Mouse (Mus musculus): ENCODE results near the gene 4921504E06Rik.

The 4921504E06Rik gene

GRCm38 (mm10) chr2:19445871-19446501 lies 107.7 kb downstream of the 4921504E06Rik start:
- no peak for TF ChIP-seq CTCF (conservative IDR thresholded peaks at IDR 0.05; ENCODE audit: low read length)
- no peak for TF ChIP-seq POU5F1 (IDR thresholded peaks at IDR 0.05; ENCODE audit: borderline replicate concordance, low read length)
- TF ChIP-seq NANOG (IDR thresholded peaks at IDR 0.05; ENCODE audit: borderline replicate concordance, low read length) = no peak
- H3K27me3 ChIP-seq (ENCODE audit: insufficient read depth, low read length) = peaks cover 93% of the 10 kb centered on the region

GRCm38 (mm10) chr2:19444931-19445831 lies 108.5 kb downstream of the 4921504E06Rik start, which contains the start of gene Ptf1a:
Ptf1a (plus strand) TSS chr2:19445663.
- peaks cover 26% of the 10 kb centered on the region for H3K4me1 ChIP-seq (replicated peaks; ENCODE audit: low read depth, low read length)
- peaks cover 92% of the 10 kb centered on the region for H3K27me3 ChIP-seq (ENCODE audit: insufficient read depth, low read length)
- H3K9me3 ChIP-seq (ENCODE audit: low read length) = no peaks in the 10 kb centered on the region
- no peaks in the 10 kb centered on the region for H3K36me3 ChIP-seq (ENCODE audit: insufficient read depth, low read length)
- peak within 1 kb of the TSS; percentile 78 for H3K4me3 ChIP-seq (replicated peaks; ENCODE audit: low read length)
- TF ChIP-seq CTCF (conservative IDR thresholded peaks at IDR 0.05; ENCODE audit: low read length) (no peak), NANOG (IDR thresholded peaks at IDR 0.05; ENCODE audit: borderline replicate concordance, low read length) (no peak), POU5F1 (IDR thresholded peaks at IDR 0.05; ENCODE audit: borderline replicate concordance, low read length) (no peak)

More at GRCm38 (mm10) chr2:19445871-19446501, 107.7 kb downstream of the 4921504E06Rik start:
- Histone ChIP-seq H3K4me3 (replicated peaks; ENCODE audit: low read length) (peak overlapping the region; percentile 78), H3K4me1 (replicated peaks; ENCODE audit: low read depth, low read length) (peaks cover 26% of the 10 kb centered on the region), H3K36me3 (ENCODE audit: insufficient read depth, low read length) (no peaks in the 10 kb centered on the region), H3K9me3 (ENCODE audit: low read length) (no peaks in the 10 kb centered on the region)

GRCm38 (mm10) chr2:19444346-19444745 lies 109.4 kb downstream of the 4921504E06Rik start:
- no peaks in the 10 kb centered on the region for H3K36me3 ChIP-seq (ENCODE audit: insufficient read depth, low read length)
- H3K4me3 ChIP-seq (replicated peaks; ENCODE audit: low read length) = peak overlapping the region; percentile 78
- H3K9me3 ChIP-seq (ENCODE audit: low read length) = no peaks in the 10 kb centered on the region
- H3K27me3 ChIP-seq (ENCODE audit: insufficient read depth, low read length) = peaks cover 88% of the 10 kb centered on the region
- TF ChIP-seq NANOG (IDR thresholded peaks at IDR 0.05; ENCODE audit: borderline replicate concordance, low read length) (no peak), CTCF (conservative IDR thresholded peaks at IDR 0.05; ENCODE audit: low read length) (no peak), POU5F1 (IDR thresholded peaks at IDR 0.05; ENCODE audit: borderline replicate concordance, low read length) (no peak)
- H3K4me1 ChIP-seq (replicated peaks; ENCODE audit: low read depth, low read length) = peaks cover 26% of the 10 kb centered on the region

GRCm38 (mm10) chr2:19431614-19432323 lies 121.9 kb downstream of the 4921504E06Rik start:
- peaks cover 83% of the 10 kb centered on the region for H3K27me3 ChIP-seq (ENCODE audit: insufficient read depth, low read length)
- H3K9me3 ChIP-seq (ENCODE audit: low read length) = peaks cover 14% of the 10 kb centered on the region
- no peaks in the 10 kb centered on the region for H3K36me3 ChIP-seq (ENCODE audit: insufficient read depth, low read length)
- no peak for TF ChIP-seq CTCF (conservative IDR thresholded peaks at IDR 0.05; ENCODE audit: low read length)
- TF ChIP-seq NANOG (IDR thresholded peaks at IDR 0.05; ENCODE audit: borderline replicate concordance, low read length) = no peak
- TF ChIP-seq POU5F1 (IDR thresholded peaks at IDR 0.05; ENCODE audit: borderline replicate concordance, low read length) = no peak
- H3K4me1 ChIP-seq (replicated peaks; ENCODE audit: low read depth, low read length) = peaks cover 15% of the 10 kb centered on the region
- H3K4me3 ChIP-seq (replicated peaks; ENCODE audit: low read length) = peak overlapping the region; percentile 73

GRCm38 (mm10) chr2:19431186-19431585 lies 122.5 kb downstream of the 4921504E06Rik start:
- peaks cover 14% of the 10 kb centered on the region for H3K9me3 ChIP-seq (ENCODE audit: low read length)
- peak overlapping the region; percentile 73 for H3K4me3 ChIP-seq (replicated peaks; ENCODE audit: low read length)
- no peaks in the 10 kb centered on the region for H3K36me3 ChIP-seq (ENCODE audit: insufficient read depth, low read length)
- peaks cover 86% of the 10 kb centered on the region for H3K27me3 ChIP-seq (ENCODE audit: insufficient read depth, low read length)
- H3K4me1 ChIP-seq (replicated peaks; ENCODE audit: low read depth, low read length) = peaks cover 15% of the 10 kb centered on the region
- no peak for TF ChIP-seq NANOG (IDR thresholded peaks at IDR 0.05; ENCODE audit: borderline replicate concordance, low read length)
- TF ChIP-seq CTCF (conservative IDR thresholded peaks at IDR 0.05; ENCODE audit: low read length) = peak; percentile 44

- Histone ChIP-seq H3K9me3 (ENCODE audit: low read length) (peaks cover 14% of the 10 kb centered on the region), H3K27me3 (ENCODE audit: insufficient read depth, low read length) (peaks cover 83% of the 10 kb centered on the region), H3K4me1 (replicated peaks; ENCODE audit: low read depth, low read length) (peaks cover 15% of the 10 kb centered on the region), H3K36me3 (ENCODE audit: insufficient read depth, low read length) (no peaks in the 10 kb centered on the region), H3K4me3 (replicated peaks; ENCODE audit: low read length) (peak overlapping the region; percentile 73)
- TF ChIP-seq CTCF (conservative IDR thresholded peaks at IDR 0.05; ENCODE audit: low read length) (no peak), NANOG (IDR thresholded peaks at IDR 0.05; ENCODE audit: borderline replicate concordance, low read length) (no peak), POU5F1 (IDR thresholded peaks at IDR 0.05; ENCODE audit: borderline replicate concordance, low read length) (no peak)
Observed at GRCm38 (mm10) chr2:19430746-19431145, 123.0 kb downstream of the 4921504E06Rik start.

- Histone ChIP-seq H3K9me3 (ENCODE audit: low read length) (peaks cover 14% of the 10 kb centered on the region), H3K4me1 (replicated peaks; ENCODE audit: low read depth, low read length) (peaks cover 15% of the 10 kb centered on the region), H3K4me3 (replicated peaks; ENCODE audit: low read length) (peak overlapping the region; percentile 73), H3K36me3 (ENCODE audit: insufficient read depth, low read length) (no peaks in the 10 kb centered on the region), H3K27me3 (ENCODE audit: insufficient read depth, low read length) (peaks cover 83% of the 10 kb centered on the region)
- TF ChIP-seq NANOG (IDR thresholded peaks at IDR 0.05; ENCODE audit: borderline replicate concordance, low read length) (no peak), CTCF (conservative IDR thresholded peaks at IDR 0.05; ENCODE audit: low read length) (no peak)
Observed at GRCm38 (mm10) chr2:19429691-19430690, 123.7 kb downstream of the 4921504E06Rik start.
